Mouse (Mus musculus): ENCODE measurements around the gene Fgfr2.

Fgfr2 gene

GRCm38 (mm10) chr7:131951131-131951530 is 1172.0 kb downstream of the Fgfr2 start:
- no peak for DNase-seq (ENCODE audit: low spot score)

- DNase-seq (ENCODE audit: low spot score) = no peak
Observed at GRCm38 (mm10) chr7:131937611-131938010, 1185.5 kb downstream of the Fgfr2 start.

- DNase-seq (ENCODE audit: low spot score) = no peak
Observed at GRCm38 (mm10) chr7:131927288-131928050, 1195.7 kb downstream of the Fgfr2 start.

GRCm38 (mm10) chr7:131917384-131917783 is 1205.8 kb downstream of the Fgfr2 start:
- DNase-seq (ENCODE audit: low spot score) = no peak

GRCm38 (mm10) chr7:131909611-131910010 is 1213.5 kb downstream of the Fgfr2 start:
- no peak for DNase-seq (ENCODE audit: low spot score)

- no peak for DNase-seq (ENCODE audit: low spot score)
Observed at GRCm38 (mm10) chr7:131906499-131907190, 1216.5 kb downstream of the Fgfr2 start.

GRCm38 (mm10) chr7:131899356-131899755 is 1223.8 kb downstream of the Fgfr2 start:
- DNase-seq (ENCODE audit: low spot score) = no peak

GRCm38 (mm10) chr7:131897282-131897681 is 1225.9 kb downstream of the Fgfr2 start:
- DNase-seq (ENCODE audit: low spot score) = no peak

- no peak for DNase-seq (ENCODE audit: low spot score)
Observed at GRCm38 (mm10) chr7:131882824-131883223, 1240.3 kb downstream of the Fgfr2 start.

- peak; percentile 35 for DNase-seq (ENCODE audit: low spot score)
Observed at GRCm38 (mm10) chr7:131881876-131882615, 1241.1 kb downstream of the Fgfr2 start.

GRCm38 (mm10) chr7:131880150-131880549 is 1243.0 kb downstream of the Fgfr2 start:
- no peak for DNase-seq (ENCODE audit: low spot score)

- no peak for DNase-seq (ENCODE audit: low spot score)
Observed at GRCm38 (mm10) chr7:131878846-131879245, 1244.3 kb downstream of the Fgfr2 start.

- no peak for DNase-seq (ENCODE audit: low spot score)
Observed at GRCm38 (mm10) chr7:131861157-131861556, 1262.0 kb downstream of the Fgfr2 start.

- DNase-seq (ENCODE audit: low spot score) = no peak
Observed at GRCm38 (mm10) chr7:131855641-131856040, 1267.5 kb downstream of the Fgfr2 start.

GRCm38 (mm10) chr7:131850579-131850978 is 1272.6 kb downstream of the Fgfr2 start:
- DNase-seq (ENCODE audit: low spot score) = no peak

- no peak for DNase-seq (ENCODE audit: low spot score)
Observed at GRCm38 (mm10) chr7:131846066-131846905, 1276.9 kb downstream of the Fgfr2 start.

- DNase-seq (ENCODE audit: low spot score) = no peak
Observed at GRCm38 (mm10) chr7:131830261-131830660, 1292.9 kb downstream of the Fgfr2 start.

GRCm38 (mm10) chr7:131826811-131827210 is 1296.3 kb downstream of the Fgfr2 start:
- no peak for DNase-seq (ENCODE audit: low spot score)

GRCm38 (mm10) chr7:131817976-131818375 is 1305.2 kb downstream of the Fgfr2 start:
- no peak for DNase-seq (ENCODE audit: low spot score)

- DNase-seq (ENCODE audit: low spot score) = no peak
Observed at GRCm38 (mm10) chr7:131816641-131817040, 1306.5 kb downstream of the Fgfr2 start.

GRCm38 (mm10) chr7:131812116-131812515 is 1311.0 kb downstream of the Fgfr2 start:
- DNase-seq (ENCODE audit: low spot score) = no peak

- no peak for DNase-seq (ENCODE audit: low spot score)
Observed at GRCm38 (mm10) chr7:131810916-131811315, 1312.2 kb downstream of the Fgfr2 start.

Measured in spleen, adult 12 weeks (tissue).